Mouse (Mus musculus): ENCODE results near the gene Golga2. TPM values are rescaled to one million over a fixed set of nuclear protein-coding genes. Genes with fewer than 3 reads are reported as not detected.

Golga2 gene
- polyA plus RNA-seq, 1 experiment from 2014 or later: 28.2 TPM

GRCm38 (mm10) chr2:32311443-32312317 lies 24.5 kb downstream of the Golga2 start:
- Histone ChIP-seq H3K4me1 (peaks cover 70% of the 10 kb centered on the region), H3K36me3 (peaks cover 62% of the 10 kb centered on the region)
- WGBS: 4% methylated on average over 41 of the region's 42 CpGs

GRCm38 (mm10) chr2:32312318-32312964 lies 25.3 kb downstream of the Golga2 start:
- Histone ChIP-seq H3K27me3 (no peaks in the 10 kb centered on the region), H3K36me3 (peaks cover 55% of the 10 kb centered on the region), H3K27ac (peak overlapping the region; percentile 89), H3K4me1 (peaks cover 78% of the 10 kb centered on the region), H3K4me3 (peak overlapping the region; percentile 87), H3K4me2 (replicated peaks) (peak overlapping the region; percentile 100), H3K9me3 (no peaks in the 10 kb centered on the region), H3K9ac (peak overlapping the region; percentile 93)
- 2% methylated on average over 53 of the region's 56 CpGs for WGBS
- peak; percentile 60; the same call in 1 of the 2 replicates for ATAC-seq (ENCODE audit: low FRiP score, low read depth)

More at GRCm38 (mm10) chr2:32311443-32312317, 24.5 kb downstream of the Golga2 start:
- Histone ChIP-seq H3K27ac (peak overlapping the region; percentile 89), H3K27me3 (no peaks in the 10 kb centered on the region), H3K4me2 (replicated peaks) (peak overlapping the region; percentile 100), H3K9me3 (no peaks in the 10 kb centered on the region), H3K9ac (peak overlapping the region; percentile 93), H3K4me3 (peak overlapping the region; percentile 87)
- ATAC-seq (ENCODE audit: low FRiP score, low read depth): no peak

GRCm38 (mm10) chr2:32314831-32315230 lies 27.6 kb downstream of the Golga2 start:
- Histone ChIP-seq H3K4me1 (peaks cover 72% of the 10 kb centered on the region), H3K9ac (peak overlapping the region; percentile 57; the same call in 1 of the 2 replicates)

DNA sequence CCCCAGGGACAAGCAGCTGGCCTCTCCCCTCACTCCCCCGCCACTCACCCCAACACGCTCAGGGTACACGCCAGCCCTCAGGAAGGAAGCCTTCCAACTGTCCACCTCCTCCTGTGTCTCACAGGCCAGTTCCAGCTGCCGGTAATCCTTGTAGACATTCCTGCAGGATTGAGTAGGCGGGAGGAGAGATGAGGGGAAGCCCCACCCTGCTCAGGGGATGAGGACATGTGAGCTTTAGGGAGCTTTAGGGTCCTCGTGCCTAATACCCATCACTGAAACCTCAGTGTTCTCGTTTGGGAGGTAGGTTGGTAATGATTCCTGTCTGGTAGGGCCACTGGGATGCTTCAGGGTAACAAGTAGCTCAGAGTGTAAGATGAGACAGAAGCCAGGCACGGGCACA lies 28.6 kb downstream of the Golga2 start:
- peak overlapping the region; percentile 57 for H3K9ac ChIP-seq
- H3K27ac ChIP-seq: peak overlapping the region; percentile 100
- H3K4me2 ChIP-seq (replicated peaks): peak overlapping the region; percentile 88
- H3K36me3 ChIP-seq: peaks cover 24% of the 10 kb centered on the region
- 0 out of 2 replicates have a peak overlapping the region, but pooled peaks have one; percentile 5 for H3K4me3 ChIP-seq
- H3K27me3 ChIP-seq: no peaks in the 10 kb centered on the region
- 7% methylated on average over 8 of the region's 8 CpGs for WGBS
- peaks cover 72% of the 10 kb centered on the region for H3K4me1 ChIP-seq
- no peaks in the 10 kb centered on the region for H3K9me3 ChIP-seq
- no peak for ATAC-seq (ENCODE audit: low FRiP score, low read depth)

More at GRCm38 (mm10) chr2:32314831-32315230, 27.6 kb downstream of the Golga2 start:
- Histone ChIP-seq H3K4me2 (replicated peaks) (peak overlapping the region; percentile 88), H3K27me3 (no peaks in the 10 kb centered on the region), H3K27ac (peak overlapping the region; percentile 100), H3K36me3 (peaks cover 33% of the 10 kb centered on the region), H3K9me3 (no peaks in the 10 kb centered on the region), H3K4me3 (no peak overlapping the region)
- WGBS: 91% methylated on average over 14 of the region's 14 CpGs
- ATAC-seq (ENCODE audit: low FRiP score, low read depth): no peak

- peaks cover 68% of the 10 kb centered on the region for H3K4me1 ChIP-seq
- H3K27ac ChIP-seq: peak overlapping the region; percentile 100
- ATAC-seq (ENCODE audit: low FRiP score, low read depth): peak; percentile 65
- H3K9ac ChIP-seq: peak overlapping the region; percentile 57
- H3K4me3 ChIP-seq: peak overlapping the region; percentile 69
- 14% methylated on average over 20 of the region's 20 CpGs for WGBS
- H3K36me3 ChIP-seq: peaks cover 22% of the 10 kb centered on the region
- peak overlapping the region; percentile 88 for H3K4me2 ChIP-seq (replicated peaks)
- no peaks in the 10 kb centered on the region for H3K27me3 ChIP-seq
- H3K9me3 ChIP-seq: no peaks in the 10 kb centered on the region
Measured at GRCm38 (mm10) chr2:32316887-32317656, 29.9 kb downstream of the Golga2 start.

DNA sequence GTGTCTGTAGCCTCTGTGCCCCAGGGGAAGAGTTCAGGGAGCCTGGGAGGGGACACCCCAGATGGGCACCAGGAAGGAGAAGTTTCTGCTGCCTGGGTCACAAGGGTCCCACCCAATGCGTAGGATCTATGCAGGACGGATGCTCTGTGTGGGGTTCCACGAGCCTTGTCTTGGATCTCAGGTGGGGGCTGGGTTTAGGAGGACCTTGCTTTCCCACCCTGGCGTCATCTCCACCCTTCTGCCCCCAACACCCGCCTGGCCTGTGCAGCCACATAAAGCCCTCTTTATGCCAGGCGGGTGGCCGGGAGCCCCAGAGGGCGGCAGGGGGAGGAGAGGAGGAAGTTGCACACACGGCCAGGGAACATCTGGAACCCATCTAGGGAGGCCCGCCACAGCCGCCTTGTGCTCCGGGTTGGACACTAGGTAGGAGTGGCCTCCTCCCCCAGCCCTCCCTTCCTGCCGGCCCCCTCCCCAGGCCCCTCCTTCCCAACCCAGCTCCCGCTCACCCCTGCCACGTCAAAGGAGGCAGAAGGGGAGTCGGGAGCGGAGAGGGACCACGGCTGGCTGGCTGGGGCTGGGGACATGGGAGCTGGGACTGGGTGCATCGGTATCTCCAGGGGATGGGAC lies 30.7 kb downstream of the Golga2 start:
- 1% methylated on average over 17 of the region's 19 CpGs for WGBS

GRCm38 (mm10) chr2:32318709-32319585 lies 31.8 kb downstream of the Golga2 start:
- WGBS: 37% methylated on average over 14 of the region's 14 CpGs
- Histone ChIP-seq H3K4me2 (replicated peaks) (peak overlapping the region; percentile 88), H3K27me3 (no peaks in the 10 kb centered on the region), H3K36me3 (peaks cover 27% of the 10 kb centered on the region), H3K9me3 (no peaks in the 10 kb centered on the region), H3K4me3 (peak overlapping the region; percentile 69), H3K4me1 (peaks cover 63% of the 10 kb centered on the region), H3K9ac (peak overlapping the region; percentile 91), H3K27ac (peak overlapping the region; percentile 100)
- no peak for ATAC-seq (ENCODE audit: low FRiP score, low read depth)

More for the DNA sequence above, 30.7 kb downstream of the Golga2 start:
- Histone ChIP-seq H3K27me3 (no peaks in the 10 kb centered on the region), H3K9me3 (no peaks in the 10 kb centered on the region), H3K36me3 (peaks cover 28% of the 10 kb centered on the region), H3K4me1 (peaks cover 63% of the 10 kb centered on the region), H3K4me2 (replicated peaks) (peak overlapping the region; percentile 88), H3K27ac (peak overlapping the region; percentile 100), H3K9ac (peak overlapping the region; percentile 91), H3K4me3 (peak overlapping the region; percentile 69)
- peak; percentile 82 for ATAC-seq (ENCODE audit: low FRiP score, low read depth)

DNA sequence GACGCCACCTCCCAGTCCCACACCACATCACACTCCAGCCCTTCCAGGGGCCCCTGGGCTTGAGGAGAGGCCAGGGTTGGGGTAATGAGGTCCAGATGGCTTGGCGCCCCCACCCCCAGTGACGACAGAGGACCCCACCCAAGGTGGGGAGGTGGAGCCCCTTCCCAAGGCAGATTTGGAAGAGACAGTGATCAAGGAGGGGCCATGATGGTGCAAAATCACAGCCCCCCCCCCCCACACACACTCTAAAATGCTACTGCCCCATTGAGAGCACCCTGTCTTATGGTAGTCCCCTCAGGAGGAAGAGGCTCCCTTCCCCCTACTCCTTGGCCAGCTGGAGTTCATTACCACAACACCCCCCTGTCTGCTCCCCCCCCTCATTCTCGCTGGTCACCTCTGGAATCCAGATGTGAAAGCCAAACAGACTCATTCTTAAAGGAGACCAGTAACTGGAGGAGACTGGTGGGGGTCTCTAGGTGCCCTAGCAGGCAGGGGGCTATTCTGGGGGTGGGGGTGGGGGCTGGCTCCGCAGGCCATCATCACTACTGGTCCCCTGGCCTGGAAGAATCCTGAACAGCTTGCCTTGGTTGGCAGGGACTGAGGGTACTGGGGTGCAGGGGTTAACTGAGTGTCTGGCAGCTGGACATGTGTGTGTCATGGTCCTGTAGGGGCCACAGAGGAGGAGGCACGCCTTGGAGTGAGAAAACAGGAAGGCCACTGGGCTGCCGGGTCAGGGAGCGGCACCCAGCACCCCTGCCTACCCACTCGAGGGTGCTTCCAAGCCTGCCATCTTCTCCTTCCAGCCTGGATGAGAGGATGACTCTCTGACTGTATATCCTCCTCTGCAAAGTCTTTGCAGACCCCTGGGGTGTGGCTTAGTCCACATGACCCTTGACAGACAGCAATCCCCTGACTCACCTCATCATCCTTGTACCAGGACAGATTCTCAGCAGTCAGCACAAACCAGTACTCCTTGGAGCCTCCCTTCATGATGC lies 32.7 kb downstream of the Golga2 start:
- H3K9me3 ChIP-seq: no peaks in the 10 kb centered on the region
- WGBS: 8% methylated on average over 9 of the region's 9 CpGs
- H3K27me3 ChIP-seq: no peaks in the 10 kb centered on the region
- peak; percentile 41 for ATAC-seq (ENCODE audit: low FRiP score, low read depth)
- H3K4me1 ChIP-seq: peaks cover 60% of the 10 kb centered on the region
- H3K4me3 ChIP-seq: peak overlapping the region; percentile 69
- H3K27ac ChIP-seq: peak overlapping the region; percentile 100
- peaks cover 28% of the 10 kb centered on the region for H3K36me3 ChIP-seq
- H3K4me2 ChIP-seq (replicated peaks): peak overlapping the region; percentile 88
- H3K9ac ChIP-seq: peak overlapping the region; percentile 51; the same call in 1 of the 2 replicates

DNA sequence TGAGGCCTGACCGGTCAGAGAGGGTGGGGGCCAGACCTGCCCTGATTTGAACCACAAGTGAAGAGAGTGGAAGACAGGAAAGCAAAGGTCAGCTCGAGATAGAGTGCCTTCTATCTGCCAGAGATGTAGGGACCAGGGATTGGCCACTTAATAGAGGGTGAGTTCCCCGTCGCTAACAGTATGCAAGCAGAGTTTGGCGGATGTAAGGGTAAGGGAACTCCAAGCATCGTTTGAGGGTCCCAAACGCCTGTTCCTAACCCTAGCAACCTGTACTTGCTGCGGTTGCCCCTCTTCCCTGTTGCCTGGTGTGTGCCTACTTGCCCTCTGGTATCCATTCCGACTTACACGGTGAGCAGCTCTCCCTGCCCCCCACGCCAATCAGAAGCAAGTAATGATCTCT lies 33.5 kb downstream of the Golga2 start:
- Histone ChIP-seq H3K4me2 (replicated peaks) (peak overlapping the region; percentile 88), H3K36me3 (peaks cover 33% of the 10 kb centered on the region), H3K27me3 (no peaks in the 10 kb centered on the region), H3K4me3 (no peak overlapping the region), H3K4me1 (peaks cover 55% of the 10 kb centered on the region), H3K9me3 (no peaks in the 10 kb centered on the region), H3K9ac (no peak overlapping the region), H3K27ac (peak overlapping the region; percentile 100)
- 45% methylated on average over 11 of the region's 11 CpGs for WGBS
- no peak for ATAC-seq (ENCODE audit: low FRiP score, low read depth)

Measured in limb, embryonic 13.5 days (tissue).